ENCODE assay signal across 8 mouse cellular contexts in genomic region chr4:120887381-120888112, GRCm38 (mm10). TPM values are rescaled to one million over a fixed set of nuclear protein-coding genes. Genes with fewer than 3 reads are reported as not detected.
DNase-seq lines count a peak whose midpoint lies in the region; ATAC-seq and TF ChIP-seq lines count a peak whose summit lies in the region.

No protein-coding gene starts in this region.

- H3K27me3 ChIP-seq in heart, embryonic 12.5 days (replicated peaks), result peaks cover 25% of the 10 kb centered on the region
- no peaks in the 10 kb centered on the region for H3K27me3 ChIP-seq in intestine, postnatal 0 days (replicated peaks; ENCODE audit: control insufficient read depth, insufficient read depth, low read length)
- no peaks in the 10 kb centered on the region for H3K27me3 ChIP-seq in lung, embryonic 14.5 days (ENCODE audit: insufficient read depth, low read length)

- peak; percentile 85 for DNase-seq in heart, adult 11 months
- peak; percentile 65 for DNase-seq in 3T3-L1 (ENCODE audit: low read depth, low spot score)
- peak; percentile 36 for DNase-seq in T-cell, adult 2 months (ENCODE audit: low spot score)
- DNase-seq in embryo, embryonic 10 days (ENCODE audit: low spot score), result peak; percentile 75
- peak; percentile 80 for DNase-seq in lung, embryonic 14.5 days
- peak; percentile 24 to 53 for DNase-seq in spleen, postnatal 10 days (ENCODE audit: low spot score in 2 of 2)

- H3K9ac ChIP-seq in heart, embryonic 12.5 days, result no peak overlapping the region
- H3K9ac ChIP-seq in intestine, postnatal 0 days (ENCODE audit: low read depth, low read length), result no peak overlapping the region
- no peak overlapping the region for H3K9ac ChIP-seq in lung, embryonic 14.5 days

- no peaks in the 10 kb centered on the region for H3K9me3 ChIP-seq in heart, embryonic 12.5 days (replicated peaks)
- H3K9me3 ChIP-seq in intestine, postnatal 0 days (ENCODE audit: control insufficient read depth), result no peaks in the 10 kb centered on the region
- no peaks in the 10 kb centered on the region for H3K9me3 ChIP-seq in lung, embryonic 14.5 days (ENCODE audit: low read depth, low read length)

- peaks cover 14% of the 10 kb centered on the region for H3K4me1 ChIP-seq in heart, embryonic 12.5 days (replicated peaks)
- H3K4me1 ChIP-seq in intestine, postnatal 0 days (replicated peaks; ENCODE audit: control insufficient read depth, insufficient read depth, low read length), result no peaks in the 10 kb centered on the region
- H3K4me1 ChIP-seq in lung, embryonic 14.5 days (ENCODE audit: insufficient read depth), result peaks cover 9% of the 10 kb centered on the region

- no peak for ATAC-seq in heart, embryonic 12.5 days (ENCODE audit: insufficient number of reproducible peaks, low FRiP score)
- ATAC-seq in intestine, postnatal 0 days, result 0 out of 2 replicates have a peak, but pooled peaks have one; percentile 27
- ATAC-seq in lung, embryonic 14.5 days (ENCODE audit: insufficient read depth), result no peak

- whole genome bisulfite sequencing in heart, embryonic 12.5 days, result 31% methylated on average over 8 of the region's 8 CpGs
- WGBS in intestine, postnatal 0 days, result 32% methylated on average over 8 of the region's 8 CpGs
- 31% methylated on average over 8 of the region's 8 CpGs for WGBS in lung, embryonic 14.5 days

- H3K36me3 ChIP-seq in heart, embryonic 12.5 days, result no peaks in the 10 kb centered on the region
- H3K36me3 ChIP-seq in intestine, postnatal 0 days (ENCODE audit: control insufficient read depth, insufficient read depth), result no peaks in the 10 kb centered on the region
- no peaks in the 10 kb centered on the region for H3K36me3 ChIP-seq in lung, embryonic 14.5 days (ENCODE audit: insufficient read depth)

- no peak overlapping the region for H3K27ac ChIP-seq in heart, embryonic 12.5 days (ENCODE audit: poor library complexity, severe bottlenecking)
- no peak overlapping the region for H3K27ac ChIP-seq in intestine, postnatal 0 days (ENCODE audit: low read depth, low read length)
- H3K27ac ChIP-seq in lung, embryonic 14.5 days (ENCODE audit: low read depth), result no peak overlapping the region

- TF ChIP-seq CTCF in intestine, postnatal 0 days (IDR thresholded peaks at IDR 0.05; ENCODE audit: low read depth), result peak; percentile 74
- TF ChIP-seq CTCF in lung, embryonic 14.5 days (IDR thresholded peaks at IDR 0.05; ENCODE audit: low read depth), result peak; percentile 70

- no peak overlapping the region for H3K4me2 ChIP-seq in heart, embryonic 12.5 days
- H3K4me2 ChIP-seq in intestine, postnatal 0 days (replicated peaks; ENCODE audit: low read depth), result no peak overlapping the region
- no peak overlapping the region for H3K4me2 ChIP-seq in lung, embryonic 14.5 days

- no peak overlapping the region for H3K4me3 ChIP-seq in heart, embryonic 12.5 days
- no peak overlapping the region for H3K4me3 ChIP-seq in intestine, postnatal 0 days (ENCODE audit: low read depth, low read length)
- H3K4me3 ChIP-seq in lung, embryonic 14.5 days (ENCODE audit: low read depth, low read length), result no peak overlapping the region

RNA-seq across cellular contexts. Expression of gene Rims3, which starts 32.9 kb away (rescaled TPM):
- 1.4 and 1.8 TPM in 2 replicates for polyA plus RNA-seq in heart, embryonic 12.5 days (2016; fragmentation: Nextera tagmentation; extraction: Ambion mirVana)
- 0.77 and 0.95 TPM in 2 replicates for polyA plus RNA-seq in intestine, postnatal 0 days (2015; fragmentation: Nextera tagmentation; extraction: Ambion mirVana)
- polyA plus RNA-seq in lung, embryonic 14.5 days (2014; fragmentation: Nextera tagmentation; extraction: Ambion mirVana), result 0.70 and 1.1 TPM in 2 replicates

RNA-seq across cellular contexts. Expression of gene Exo5, which starts 37.3 kb away (rescaled TPM):
- 11.9 and 13.1 TPM in 2 replicates for polyA plus RNA-seq in heart, embryonic 12.5 days (2016; fragmentation: Nextera tagmentation; extraction: Ambion mirVana)
- 12.3 and 12.6 TPM in 2 replicates for polyA plus RNA-seq in intestine, postnatal 0 days (2015; fragmentation: Nextera tagmentation; extraction: Ambion mirVana)
- polyA plus RNA-seq in lung, embryonic 14.5 days (2014; fragmentation: Nextera tagmentation; extraction: Ambion mirVana), result 24.3 and 25.1 TPM in 2 replicates

RNA-seq across cellular contexts. Expression of gene Nfyc, which starts 56.2 kb away (rescaled TPM):
- 102 and 108 TPM in 2 replicates for polyA plus RNA-seq in heart, embryonic 12.5 days (2016; fragmentation: Nextera tagmentation; extraction: Ambion mirVana)
- 47.7 and 49.8 TPM in 2 replicates for polyA plus RNA-seq in intestine, postnatal 0 days (2015; fragmentation: Nextera tagmentation; extraction: Ambion mirVana)
- polyA plus RNA-seq in lung, embryonic 14.5 days (2014; fragmentation: Nextera tagmentation; extraction: Ambion mirVana), result 113 and 114 TPM in 2 replicates
